ENCODE assay signal across 8 mouse cellular contexts in the genomic region with DNA sequence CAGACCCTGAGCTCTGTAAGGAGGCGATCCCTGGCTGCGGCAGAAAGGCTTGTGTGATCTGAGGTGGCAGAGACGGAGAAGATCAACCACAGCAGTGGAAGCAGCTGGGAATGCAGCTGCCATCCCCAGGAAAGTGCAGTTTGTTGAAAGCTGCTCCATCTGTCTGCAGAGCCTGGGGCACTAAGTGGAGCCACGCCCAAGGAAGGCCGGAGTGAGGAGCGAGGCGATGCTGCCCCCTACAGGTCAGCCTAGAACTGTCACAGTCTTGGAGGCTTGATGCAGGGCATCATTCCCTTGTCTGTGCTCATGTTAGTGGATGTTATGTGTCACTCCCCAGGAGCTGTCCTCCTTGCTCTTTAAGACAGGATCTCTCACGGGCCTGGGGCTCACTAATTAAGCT. TPM values are rescaled to one million over a fixed set of nuclear protein-coding genes. Genes with fewer than 3 reads are reported as not detected.
A peak's percentile ranks its signal among the peaks of the same experiment; 100 is the strongest.
DNase-seq lines count a peak whose midpoint lies in the region; ATAC-seq lines count a peak whose summit lies in the region.

No protein-coding gene starts in this region.

- no peak overlapping the region for H3K4me3 ChIP-seq in embryonic facial prominence, embryonic 13.5 days
- no peak overlapping the region for H3K4me3 ChIP-seq in limb, embryonic 12.5 days (replicated peaks)
- no peak overlapping the region for H3K4me3 ChIP-seq in midbrain, embryonic 15.5 days

- peak; percentile 89; the same call in 1 of the 2 replicates for ATAC-seq in embryonic facial prominence, embryonic 13.5 days (ENCODE audit: insufficient number of reproducible peaks, insufficient read depth, low FRiP score, low TSS enrichment, low read depth)
- peak; percentile 79; the same call in 1 of the 2 replicates for ATAC-seq in limb, embryonic 12.5 days (ENCODE audit: insufficient number of reproducible peaks, insufficient read depth, low FRiP score, low TSS enrichment, low read depth)
- peak; percentile 91 for ATAC-seq in midbrain, embryonic 15.5 days (replicated peaks)

- no peak overlapping the region for H3K27ac ChIP-seq in embryonic facial prominence, embryonic 13.5 days
- no peak overlapping the region for H3K27ac ChIP-seq in limb, embryonic 12.5 days
- H3K27ac ChIP-seq in midbrain, embryonic 15.5 days = no peak overlapping the region

- H3K4me1 ChIP-seq in embryonic facial prominence, embryonic 13.5 days = peaks cover 6% of the 10 kb centered on the region
- H3K4me1 ChIP-seq in limb, embryonic 12.5 days (replicated peaks) = peaks cover 4% of the 10 kb centered on the region
- 0 out of 2 replicates have a peak, but pooled peaks cover 6% of the 10 kb centered on the region for H3K4me1 ChIP-seq in midbrain, embryonic 15.5 days

- H3K36me3 ChIP-seq in embryonic facial prominence, embryonic 13.5 days = no peaks in the 10 kb centered on the region
- H3K36me3 ChIP-seq in limb, embryonic 12.5 days = 0 out of 2 replicates have a peak, but pooled peaks cover under 1% of the 10 kb centered on the region
- H3K36me3 ChIP-seq in midbrain, embryonic 15.5 days (replicated peaks) = no peaks in the 10 kb centered on the region

- H3K27me3 ChIP-seq in embryonic facial prominence, embryonic 13.5 days = no peaks in the 10 kb centered on the region
- H3K27me3 ChIP-seq in limb, embryonic 12.5 days = no peaks in the 10 kb centered on the region
- no peaks in the 10 kb centered on the region for H3K27me3 ChIP-seq in midbrain, embryonic 15.5 days (replicated peaks)

- no peaks in the 10 kb centered on the region for H3K9me3 ChIP-seq in embryonic facial prominence, embryonic 13.5 days
- no peaks in the 10 kb centered on the region for H3K9me3 ChIP-seq in limb, embryonic 12.5 days
- H3K9me3 ChIP-seq in midbrain, embryonic 15.5 days = no peaks in the 10 kb centered on the region

- H3K4me2 ChIP-seq in embryonic facial prominence, embryonic 13.5 days = peak overlapping the region; percentile 49
- H3K4me2 ChIP-seq in limb, embryonic 12.5 days = peak overlapping the region; percentile 32; the same call in 1 of the 2 replicates
- peak overlapping the region; percentile 35 for H3K4me2 ChIP-seq in midbrain, embryonic 15.5 days

- DNase-seq in 3134 (ENCODE audit: extremely low read depth, insufficient read length, low spot score) = peak; percentile 52
- DNase-seq in adrenal gland, postnatal 36 days = peak; percentile 89 to 91
- DNase-seq in heart, adult 8-10 months (ENCODE audit: low spot score) = peak; percentile 79
- DNase-seq in kidney, adult 8-10 months = peak; percentile 27 to 71
- peak; percentile 65 to 81 for DNase-seq in spleen, adult 18-20 months

- WGBS in embryonic facial prominence, embryonic 13.5 days = 2% methylated on average over 8 of the region's 8 CpGs
- WGBS in limb, embryonic 12.5 days = 4% methylated on average over 8 of the region's 8 CpGs
- 2% methylated on average over 8 of the region's 8 CpGs for WGBS in midbrain, embryonic 15.5 days

- H3K9ac ChIP-seq in embryonic facial prominence, embryonic 13.5 days = no peak overlapping the region
- H3K9ac ChIP-seq in limb, embryonic 12.5 days (replicated peaks) = no peak overlapping the region
- H3K9ac ChIP-seq in midbrain, embryonic 15.5 days = peak overlapping the region; percentile 14; the same call in 1 of the 2 replicates

RNA-seq across cellular contexts. Expression of gene Klhl25, which starts 32.5 kb away (rescaled TPM):
- total RNA-seq in adrenal gland, postnatal 36 days (2021) = 10 to 100 TPM; 11.5 to 15.1 TPM
- polyA plus RNA-seq in embryonic facial prominence, embryonic 13.5 days (2015; fragmentation: Nextera tagmentation; extraction: Ambion mirVana) = 21.2 and 24.6 TPM in 2 replicates
- total RNA-seq in heart, adult 8-10 months (2022) = 1 to 10 TPM; 2.9 to 5.6 (median 3.8) TPM
- polyA plus RNA-seq in limb, embryonic 12.5 days (2016; fragmentation: Nextera tagmentation; extraction: Ambion mirVana) = 22.5 and 24.2 TPM in 2 replicates
- 24.5 and 28.8 TPM in 2 replicates for polyA plus RNA-seq in midbrain, embryonic 15.5 days (2015; fragmentation: Nextera tagmentation; extraction: Ambion mirVana)
